Mouse (Mus musculus) heart, embryonic 13.5 days (tissue): Measurements from ENCODE around the gene Dpp4. TPM values are rescaled to one million over a fixed set of nuclear protein-coding genes. Genes with fewer than 3 reads are reported as not detected.

Experiments
- ATAC-seq: fragments of 200-750 bp; cut with Nextera tagmentation; 2 replicates; pipeline ENCODE4 v1.8.0; 2017; ENCODE audit warnings: moderate TSS enrichment; ENCODE audit not compliant: insufficient number of reproducible peaks, low FRiP score, low TSS enrichment; ENCODE audit errors: extremely low read depth
- H3K27ac ChIP-seq: fragments of 300-500 bp; sonication (generic); replicated peaks from 2 replicates; pipeline ENCODE4 v1.5.1; 2015; ENCODE audit warnings: moderate library complexity, mild to moderate bottlenecking, inconsistent platforms
- H3K27me3 ChIP-seq: fragments of 300-500 bp; sonication (generic); replicated peaks from 2 replicates; pipeline ENCODE4 v1.6.1; 2015; ENCODE audit warnings: mild to moderate bottlenecking, inconsistent platforms
- H3K36me3 ChIP-seq: fragments of 300-500 bp; sonication (generic); 2 replicates; pipeline ENCODE4 v1.6.1; 2015; ENCODE audit warnings: mild to moderate bottlenecking, inconsistent platforms
- H3K4me1 ChIP-seq: fragments of 300-500 bp; sonication (generic); 2 replicates; pipeline ENCODE4 v1.6.1; 2015; ENCODE audit warnings: inconsistent platforms
- H3K4me2 ChIP-seq: fragments of 300-500 bp; sonication (generic); 2 replicates; pipeline ENCODE4 v1.6.1; 2015; ENCODE audit warnings: inconsistent platforms, mild to moderate bottlenecking, moderate library complexity
- H3K4me3 ChIP-seq: fragments of 300-500 bp; sonication (generic); 2 replicates; pipeline ENCODE4 v1.5.1; 2015; ENCODE audit warnings: moderate library complexity, mild to moderate bottlenecking, inconsistent platforms
- H3K9ac ChIP-seq: fragments of 300-500 bp; sonication (generic); 2 replicates; pipeline ENCODE4 v1.6.1; 2015; ENCODE audit warnings: inconsistent platforms, mild to moderate bottlenecking, moderate library complexity
- H3K9me3 ChIP-seq: fragments of 300-500 bp; sonication (generic); 2 replicates; pipeline ENCODE4 v1.6.1; 2016; ENCODE audit warnings: inconsistent platforms
- WGBS: fragments of 180-500 bp; shearing (Covaris S2); methylation state at CpG from one replicate; pipeline ENCODE4 v1.1.7; 2015; ENCODE audit warnings: mixed read lengths; 5-methylcytosine and 5-hydroxymethylcytosine counted together
- polyA plus RNA-seq: library from polyadenylated mRNA; unstranded; fragments of >200 nt; fragmentation: Nextera tagmentation; extraction: Ambion mirVana; gene quantifications from 2 replicates; pipeline ENCODE4 v1.2.1, GENCODE M21; 2015

Dpp4 gene
- 16.1 and 20.1 TPM in 2 replicates for polyA plus RNA-seq

- Histone ChIP-seq H3K9me3 (no peaks in the 10 kb centered on the region), H3K4me1 (peaks cover 14% of the 10 kb centered on the region), H3K36me3 (no peaks in the 10 kb centered on the region), H3K4me3 (peak within 1 kb of the TSS; percentile 57), H3K4me2 (peak within 1 kb of the TSS; percentile 77), H3K27ac (peak within 1 kb of the TSS; percentile 38), H3K9ac (peak within 1 kb of the TSS; percentile 76), H3K27me3 (peaks cover 26% of the 10 kb centered on the region)
- no peak for ATAC-seq
- WGBS = 52% methylated on average over 13 of the region's 13 CpGs
These were observed at the start of gene Dpp4 for GRCm38 (mm10) chr2:62412081-62412821. Dpp4 (minus strand) TSS chr2:62412231.

GRCm38 (mm10) chr2:62460815-62461450 is 48.9 kb upstream of the Dpp4 start:
- Histone ChIP-seq H3K4me3 (no peak overlapping the region), H3K27ac (no peak overlapping the region), H3K4me2 (no peak overlapping the region), H3K4me1 (no peaks in the 10 kb centered on the region), H3K27me3 (peaks cover 7% of the 10 kb centered on the region; the same call in 1 of the 2 replicates), H3K36me3 (no peaks in the 10 kb centered on the region), H3K9me3 (no peaks in the 10 kb centered on the region), H3K9ac (no peak overlapping the region)
- no peak for ATAC-seq
- 82% methylated on average over 12 of the region's 12 CpGs for WGBS

GRCm38 (mm10) chr2:62460231-62460710 is 48.2 kb upstream of the Dpp4 start:
- Histone ChIP-seq H3K36me3 (no peaks in the 10 kb centered on the region), H3K4me2 (no peak overlapping the region), H3K27me3 (peaks cover 7% of the 10 kb centered on the region; the same call in 1 of the 2 replicates), H3K4me3 (no peak overlapping the region), H3K4me1 (no peaks in the 10 kb centered on the region), H3K9me3 (no peaks in the 10 kb centered on the region), H3K9ac (no peak overlapping the region), H3K27ac (no peak overlapping the region)
- ATAC-seq = no peak
- 70% methylated on average over 7 of the region's 7 CpGs for WGBS

- no peak for ATAC-seq
- H3K4me2 ChIP-seq = no peak overlapping the region
- H3K9me3 ChIP-seq = no peaks in the 10 kb centered on the region
- no peaks in the 10 kb centered on the region for H3K4me1 ChIP-seq
- WGBS = 61% methylated on average over 18 of the region's 18 CpGs
- H3K36me3 ChIP-seq = no peaks in the 10 kb centered on the region
- no peak overlapping the region for H3K4me3 ChIP-seq
- H3K9ac ChIP-seq = no peak overlapping the region
- peaks cover 7% of the 10 kb centered on the region; the same call in 1 of the 2 replicates for H3K27me3 ChIP-seq
- H3K27ac ChIP-seq = no peak overlapping the region
These were observed 47.5 kb upstream of the Dpp4 start for GRCm38 (mm10) chr2:62459241-62460174.

GRCm38 (mm10) chr2:62458070-62458469 is 46.0 kb upstream of the Dpp4 start:
- H3K27ac ChIP-seq = no peak overlapping the region
- H3K4me2 ChIP-seq = no peak overlapping the region
- H3K9ac ChIP-seq = no peak overlapping the region
- WGBS = 40% methylated on average over 9 of the region's 9 CpGs
- no peaks in the 10 kb centered on the region for H3K36me3 ChIP-seq
- H3K27me3 ChIP-seq = peaks cover 7% of the 10 kb centered on the region; the same call in 1 of the 2 replicates
- no peaks in the 10 kb centered on the region for H3K9me3 ChIP-seq
- ATAC-seq = no peak
- H3K4me1 ChIP-seq = no peaks in the 10 kb centered on the region
- no peak overlapping the region for H3K4me3 ChIP-seq

GRCm38 (mm10) chr2:62454991-62455390 is 43.0 kb upstream of the Dpp4 start:
- Histone ChIP-seq H3K27ac (no peak overlapping the region), H3K9me3 (no peaks in the 10 kb centered on the region), H3K4me1 (no peaks in the 10 kb centered on the region), H3K4me2 (no peak overlapping the region), H3K4me3 (no peak overlapping the region), H3K36me3 (no peaks in the 10 kb centered on the region), H3K9ac (no peak overlapping the region), H3K27me3 (peaks cover 7% of the 10 kb centered on the region; the same call in 1 of the 2 replicates)
- no peak for ATAC-seq
- 71% methylated on average over 11 of the region's 11 CpGs for WGBS

GRCm38 (mm10) chr2:62454033-62454432 is 42.0 kb upstream of the Dpp4 start:
- Histone ChIP-seq H3K27me3 (peaks cover 5% of the 10 kb centered on the region; the same call in 1 of the 2 replicates), H3K9ac (no peak overlapping the region), H3K4me3 (no peak overlapping the region), H3K4me2 (no peak overlapping the region), H3K27ac (no peak overlapping the region), H3K36me3 (no peaks in the 10 kb centered on the region), H3K9me3 (no peaks in the 10 kb centered on the region), H3K4me1 (no peaks in the 10 kb centered on the region)
- ATAC-seq = no peak
- 59% methylated on average over 6 of the region's 6 CpGs for WGBS

- no peaks in the 10 kb centered on the region for H3K4me1 ChIP-seq
- ATAC-seq = no peak
- no peaks in the 10 kb centered on the region for H3K36me3 ChIP-seq
These were observed 38.3 kb upstream of the Dpp4 start for GRCm38 (mm10) chr2:62450364-62450763.

GRCm38 (mm10) chr2:62449692-62450346 is 37.8 kb upstream of the Dpp4 start:
- Histone ChIP-seq H3K36me3 (no peaks in the 10 kb centered on the region), H3K4me3 (no peak overlapping the region), H3K9ac (no peak overlapping the region), H3K4me2 (no peak overlapping the region), H3K27me3 (no peaks in the 10 kb centered on the region), H3K27ac (no peak overlapping the region), H3K9me3 (no peaks in the 10 kb centered on the region), H3K4me1 (no peaks in the 10 kb centered on the region)
- WGBS = 74% methylated on average over 5 of the region's 5 CpGs
- no peak for ATAC-seq

More at GRCm38 (mm10) chr2:62450364-62450763, 38.3 kb upstream of the Dpp4 start:
- Histone ChIP-seq H3K27ac (no peak overlapping the region), H3K9me3 (no peaks in the 10 kb centered on the region), H3K4me2 (no peak overlapping the region), H3K4me3 (no peak overlapping the region), H3K27me3 (no peaks in the 10 kb centered on the region), H3K9ac (no peak overlapping the region)
- WGBS = 75% methylated on average over 6 of the region's 6 CpGs

- Histone ChIP-seq H3K36me3 (no peaks in the 10 kb centered on the region), H3K27ac (no peak overlapping the region), H3K4me2 (peak overlapping the region; percentile 66), H3K9me3 (no peaks in the 10 kb centered on the region), H3K27me3 (no peaks in the 10 kb centered on the region), H3K4me3 (peak overlapping the region; percentile 46), H3K4me1 (peaks cover 9% of the 10 kb centered on the region; the same call in 1 of the 2 replicates), H3K9ac (peak overlapping the region; percentile 28; the same call in 1 of the 2 replicates)
- ATAC-seq = no peak
- WGBS = 29% methylated on average over 13 of the region's 13 CpGs
These were observed 28.9 kb upstream of the Dpp4 start for GRCm38 (mm10) chr2:62440802-62441544.
